Mouse (Mus musculus): ENCODE measurements at regions not wholly inside any gene's neighbourhood (a gene's known extent, or its start where the extent isn't known, plus 50 kb on each side); places are given as distances from the start of the nearest gene placed in this dataset.

DNA sequence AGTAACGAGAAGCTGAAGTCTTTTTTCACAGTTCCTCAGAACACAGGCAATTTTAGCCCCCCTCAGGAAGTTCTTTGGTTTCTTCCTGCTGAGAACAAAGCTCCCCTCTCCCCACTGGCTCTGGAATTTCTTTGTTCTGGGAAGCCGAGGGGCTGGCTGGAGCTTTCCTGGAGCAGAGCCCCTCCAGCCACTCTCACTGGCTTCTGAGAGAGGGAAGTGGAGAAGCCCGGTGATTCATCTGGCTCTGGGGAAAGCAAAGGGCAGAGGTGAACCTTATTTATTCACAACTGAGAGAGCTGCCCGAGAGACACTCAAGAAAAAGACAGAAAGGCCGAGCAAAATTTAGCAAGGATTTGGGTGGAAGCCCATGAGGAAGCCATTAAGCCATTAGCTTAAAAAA is 63.9 kb downstream of the Ddx3x start:
- no peak for DNase-seq

DNA sequence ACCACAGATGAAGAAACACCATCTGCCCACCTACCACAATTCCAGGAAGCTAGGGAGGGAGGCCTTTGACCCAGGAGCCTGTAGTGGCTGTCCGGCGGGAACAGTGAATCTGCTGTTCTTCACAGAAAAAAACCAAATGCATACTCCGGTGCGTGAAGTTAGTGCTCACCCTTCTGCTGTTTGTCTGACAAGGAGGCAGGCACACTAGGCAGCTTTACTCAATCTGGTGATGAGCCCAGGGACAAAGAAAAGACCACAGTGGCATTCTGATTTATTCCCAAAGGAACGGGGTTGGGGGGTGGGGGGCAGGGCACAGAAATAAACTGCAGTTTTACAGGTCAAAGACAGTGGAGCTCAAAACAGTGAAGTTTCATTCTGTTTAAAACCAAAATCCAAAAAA is 64.4 kb downstream of the Ddx3x start:
- no peak for DNase-seq

DNA sequence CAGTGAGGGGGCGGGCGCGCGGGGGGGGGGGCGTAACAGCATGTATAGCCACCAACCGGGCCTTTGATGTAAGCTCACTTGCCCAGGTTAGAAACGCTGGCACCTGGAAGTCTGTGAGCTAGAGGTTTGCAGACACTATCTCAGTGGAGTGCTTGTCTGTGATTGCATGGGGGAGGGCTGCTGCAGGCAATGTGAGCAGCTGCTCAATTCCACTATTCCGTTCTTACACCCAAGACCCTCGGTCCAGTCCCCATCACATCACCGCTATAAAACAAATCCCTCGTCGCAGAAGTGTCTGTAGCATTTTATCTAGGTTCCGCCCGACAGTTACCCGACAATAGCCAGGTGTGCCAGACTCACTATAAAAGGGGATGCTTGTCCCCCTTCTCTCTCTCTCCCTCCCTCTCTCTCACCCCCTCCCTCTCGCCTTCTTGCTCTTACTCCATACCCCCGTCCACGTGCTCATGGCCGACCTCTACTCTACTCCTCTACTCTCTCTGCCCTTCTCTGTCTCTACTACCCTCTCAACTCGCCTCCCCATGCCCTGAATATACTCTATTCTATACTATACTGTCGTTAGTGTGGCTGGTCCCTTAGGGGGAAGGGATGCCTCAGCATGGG is 65.4 kb downstream of the Ddx3x start:
- no peak for DNase-seq

DNA sequence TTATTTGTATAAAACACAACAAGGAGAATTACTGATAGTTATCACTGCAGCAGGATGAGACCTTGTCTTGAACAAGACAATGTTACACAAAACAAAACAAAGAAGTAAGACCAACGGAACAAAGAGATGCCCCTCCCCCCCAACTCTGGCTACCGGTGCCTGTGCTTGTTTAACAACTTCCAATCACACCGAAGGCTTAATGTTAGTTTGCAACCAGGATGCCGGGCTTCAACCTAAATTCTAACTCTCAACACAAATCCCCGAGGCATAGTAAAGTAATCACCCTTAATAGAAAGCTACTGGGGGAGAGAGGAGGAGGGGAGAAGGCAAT is 65.9 kb downstream of the Ddx3x start:
- no peak for DNase-seq

DNA sequence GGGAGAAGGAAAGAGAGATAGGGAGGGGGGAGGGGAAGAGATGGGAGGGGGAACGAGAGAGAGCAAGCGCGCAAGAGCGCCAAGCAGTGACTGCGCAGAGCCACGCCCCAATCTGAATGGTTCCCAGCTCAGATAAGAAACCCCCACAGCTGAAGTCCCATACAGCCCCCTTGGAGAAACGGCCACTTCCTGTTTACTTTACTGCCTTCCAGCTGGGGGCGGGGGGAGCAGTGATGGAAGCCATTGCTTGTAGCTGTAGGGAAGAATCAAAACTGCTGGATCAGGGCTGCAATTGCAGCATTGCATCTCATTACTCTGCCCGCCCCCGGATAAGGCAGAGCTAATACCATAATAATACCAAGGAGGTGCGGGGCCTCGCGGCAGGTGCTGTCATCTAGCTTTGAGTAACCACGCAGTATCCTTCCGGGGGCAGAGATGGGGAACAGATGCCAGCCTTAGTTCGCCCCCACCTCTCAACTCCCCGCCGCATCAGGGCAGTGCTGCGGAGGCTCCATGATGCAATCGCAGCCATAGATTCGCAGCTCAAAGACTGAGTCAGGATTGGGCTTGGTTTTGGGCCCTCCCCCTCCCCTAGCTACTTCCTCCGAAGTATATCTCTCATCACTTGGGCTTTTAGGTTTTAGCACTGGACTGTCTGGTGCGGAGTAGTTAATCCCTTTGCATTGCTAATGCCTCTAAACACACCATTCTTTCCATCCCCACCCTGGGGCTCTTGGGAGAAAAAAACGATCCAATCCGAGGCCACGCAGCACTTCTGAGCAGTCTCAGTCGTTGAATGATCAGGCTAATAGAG is 66.5 kb downstream of the Ddx3x start:
- peak; percentile 60 for DNase-seq

DNA sequence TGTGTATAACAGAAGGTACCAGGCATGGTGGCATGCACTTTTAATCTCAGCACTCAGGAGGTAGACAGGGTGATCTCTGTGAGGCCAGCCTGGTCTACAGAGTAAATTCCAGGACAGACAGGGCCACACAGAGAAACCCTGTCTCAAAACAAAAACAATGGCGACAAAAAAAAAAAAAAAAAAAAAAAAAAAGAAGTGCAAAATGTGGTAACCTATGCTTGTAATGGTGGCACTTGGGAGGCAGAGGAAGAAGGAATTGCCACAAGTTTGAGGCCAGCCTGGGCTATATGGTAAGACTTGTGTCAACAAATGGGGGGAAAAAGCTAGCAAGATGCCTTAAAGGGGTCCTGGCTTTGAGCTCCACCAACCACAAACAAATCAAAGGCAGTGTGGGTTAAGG is 67.6 kb downstream of the Ddx3x start:
- DNase-seq = no peak

DNA sequence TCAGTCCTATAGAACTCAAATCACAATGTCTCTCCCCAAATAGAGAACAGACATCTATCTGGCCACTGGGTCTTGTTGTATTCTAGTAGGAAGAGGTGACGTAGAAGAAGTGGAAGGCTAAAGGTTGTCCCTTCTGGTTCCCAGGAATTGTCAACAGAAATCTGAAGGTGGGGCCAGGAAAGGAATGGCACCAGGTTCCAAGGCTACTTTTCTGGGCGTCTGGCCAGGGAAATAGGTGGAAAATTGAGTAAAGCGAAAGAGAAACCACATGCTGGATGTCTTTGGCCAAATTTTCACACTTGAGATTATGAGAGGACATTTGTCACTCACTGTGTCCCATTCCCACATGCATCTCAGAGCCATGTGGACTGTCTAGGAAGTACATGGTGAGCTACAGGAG is 69.7 kb downstream of the Ddx3x start:
- no peak for DNase-seq

DNA sequence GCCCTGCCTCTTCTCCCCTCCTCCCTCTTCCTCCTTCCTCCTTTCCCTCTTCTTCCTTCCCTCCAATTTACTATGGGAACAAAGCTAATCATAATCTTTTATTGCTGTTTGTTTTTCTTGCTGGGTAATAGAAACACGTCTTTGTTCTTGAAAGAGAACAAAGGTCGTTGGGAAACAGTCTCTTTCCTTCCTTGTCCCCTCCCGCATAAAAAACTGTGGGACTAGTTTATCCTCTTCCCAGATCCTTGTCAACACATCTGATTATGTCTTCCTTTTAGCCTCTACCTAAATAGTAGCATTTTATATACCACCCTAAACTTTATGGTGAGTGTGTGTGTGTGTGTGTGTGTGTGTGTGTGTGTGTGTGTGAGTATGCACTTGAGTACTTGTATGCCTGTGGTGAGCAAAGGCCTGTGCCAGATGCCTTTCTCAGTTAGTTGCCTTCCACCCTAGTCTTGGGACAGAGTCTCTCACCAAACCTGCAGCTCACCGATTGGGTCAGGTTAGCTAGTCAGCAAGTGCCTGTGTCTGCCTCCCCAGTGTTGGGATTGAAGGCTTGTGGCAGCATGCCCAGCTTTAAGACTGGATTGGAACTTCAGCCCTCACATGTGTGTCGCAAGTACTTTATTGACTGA is 76.5 kb downstream of the Ddx3x start:
- no peak for DNase-seq

DNA sequence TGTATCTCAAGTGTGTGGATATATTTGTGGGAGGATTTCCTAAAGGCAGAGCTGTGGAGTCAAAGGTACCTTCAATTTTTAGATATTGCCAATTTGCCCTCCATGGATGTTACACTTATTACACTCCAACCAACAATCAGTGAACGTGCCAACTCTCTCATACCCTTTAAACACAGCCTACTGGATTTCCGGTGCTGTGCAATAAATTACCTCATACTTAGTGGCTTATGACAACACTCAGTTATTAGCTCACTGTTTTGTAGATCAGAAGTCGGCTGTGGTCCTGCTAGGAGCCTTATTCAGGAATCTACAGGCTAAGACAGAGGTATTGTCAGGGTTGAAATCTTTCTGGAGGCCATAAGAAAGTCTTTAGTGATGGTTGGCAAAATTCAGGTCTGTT is 77.2 kb downstream of the Ddx3x start:
- no peak for DNase-seq

DNA sequence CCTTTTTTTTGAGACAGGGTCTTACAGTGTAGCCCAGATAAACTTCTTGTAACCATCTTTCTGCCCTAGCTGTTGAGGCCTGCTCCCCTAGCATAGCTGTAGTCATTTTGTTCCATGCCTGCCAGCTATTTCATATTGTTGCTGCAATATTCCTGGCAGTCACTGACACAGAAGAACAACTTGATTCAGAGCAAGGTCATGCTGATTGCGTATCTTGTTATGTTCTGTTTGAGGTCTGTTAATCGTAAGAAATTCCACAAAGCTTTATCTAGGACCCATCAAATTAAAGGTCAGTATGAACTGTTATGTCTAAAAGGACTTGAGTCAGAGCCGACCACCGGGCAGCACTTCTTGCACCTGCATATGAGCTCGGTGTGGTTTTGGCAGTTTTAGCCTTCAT is 79.7 kb downstream of the Ddx3x start:
- no peak for DNase-seq

DNA sequence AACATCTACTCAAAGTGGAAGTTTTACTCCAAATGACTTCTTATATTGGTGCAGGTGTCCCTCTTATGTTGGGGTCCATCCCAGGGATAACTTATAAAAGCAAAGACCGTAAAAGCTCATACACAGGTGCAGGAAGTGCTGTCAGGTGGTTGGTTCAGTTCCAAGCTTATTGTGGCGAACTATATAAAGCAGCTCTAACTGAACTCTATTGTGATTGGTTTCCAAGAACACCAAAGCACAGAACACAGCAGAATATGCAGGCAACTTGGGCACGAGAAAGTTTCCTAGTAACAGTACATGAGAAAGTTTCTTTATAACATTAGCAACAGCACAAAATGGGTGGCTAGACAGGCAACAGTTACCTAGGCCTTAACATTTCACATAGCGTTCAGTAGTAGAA is 89.5 kb downstream of the Ddx3x start:
- no peak for DNase-seq

DNA sequence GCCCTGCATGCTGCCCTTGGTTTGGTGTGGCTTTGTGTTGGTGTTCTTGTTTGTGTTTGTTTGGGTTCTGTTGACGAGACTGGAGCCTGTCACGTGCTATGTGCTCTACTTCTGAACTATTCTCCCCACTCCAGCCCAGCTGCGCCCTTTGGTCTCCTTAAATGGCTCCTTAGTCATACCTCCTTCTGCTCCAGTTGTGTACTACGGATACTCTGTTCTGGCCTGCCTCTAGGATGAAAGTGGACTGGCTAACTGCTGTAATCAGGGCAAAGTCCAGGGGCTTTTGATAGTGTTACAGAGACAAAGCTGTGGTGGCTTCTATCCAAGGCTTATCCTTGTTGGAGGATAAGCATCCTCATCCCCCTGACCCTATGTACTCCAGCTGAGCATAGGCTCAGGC is 92.0 kb downstream of the Ddx3x start:
- no peak for DNase-seq

DNA sequence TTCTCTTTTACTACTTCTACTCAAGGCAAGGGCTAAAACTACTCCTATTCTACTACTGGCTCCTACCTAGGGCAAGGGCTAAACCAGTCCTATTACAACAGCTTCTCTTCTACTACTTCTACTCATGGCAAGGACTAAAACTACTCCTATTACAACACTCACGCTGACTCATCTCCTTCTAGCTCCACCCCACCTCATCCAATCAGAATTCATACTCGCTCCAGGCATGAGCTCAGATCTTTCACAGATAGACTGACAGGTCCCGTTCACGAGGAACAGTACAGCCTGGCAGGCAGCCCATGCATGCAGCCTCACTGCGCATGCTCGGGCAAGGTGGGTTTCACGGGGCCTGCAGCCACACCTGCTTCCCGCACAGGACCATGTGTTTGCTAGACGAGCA is 79.6 kb upstream of the Nyx start:
- DNase-seq = no peak

DNA sequence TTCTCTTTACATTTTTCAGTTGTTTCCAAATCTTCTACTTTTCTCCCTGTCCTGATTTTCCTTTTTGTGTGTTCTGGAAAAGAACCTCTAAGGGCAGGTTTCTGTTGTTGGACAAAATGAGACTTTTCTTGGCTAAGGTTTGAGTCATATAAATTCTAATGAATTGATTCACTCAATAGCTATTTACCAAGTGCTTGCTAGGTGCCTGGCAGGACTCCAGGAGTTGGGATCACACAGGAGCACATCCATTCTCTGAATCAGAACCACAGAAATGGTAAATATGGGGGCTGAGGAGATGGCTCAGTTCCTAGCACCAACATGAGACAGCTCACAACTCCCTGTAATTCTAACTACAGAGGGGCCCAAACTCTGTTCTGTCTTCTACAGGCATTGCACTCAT is 67.4 kb upstream of the Nyx start:
- DNase-seq = no peak

DNA sequence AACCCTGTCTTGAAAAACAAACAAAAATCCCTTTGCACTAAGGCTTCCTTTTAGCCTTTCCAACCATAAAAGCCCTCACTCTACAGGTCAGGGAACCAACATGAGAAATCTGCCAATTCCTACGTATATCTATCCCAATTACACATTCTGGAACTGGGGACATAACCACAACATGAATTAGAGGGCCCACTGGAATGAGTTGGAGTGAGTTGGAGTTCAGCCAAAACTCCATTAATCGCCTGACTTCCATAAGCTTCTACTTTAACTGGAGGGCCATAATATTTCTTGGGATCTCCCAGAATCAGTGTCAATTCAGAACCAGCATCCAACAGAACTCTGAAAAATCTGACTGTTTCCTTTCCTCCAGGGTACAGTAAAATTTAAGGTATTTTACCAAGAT is 53.2 kb upstream of the Nyx start:
- no peak for DNase-seq

DNA sequence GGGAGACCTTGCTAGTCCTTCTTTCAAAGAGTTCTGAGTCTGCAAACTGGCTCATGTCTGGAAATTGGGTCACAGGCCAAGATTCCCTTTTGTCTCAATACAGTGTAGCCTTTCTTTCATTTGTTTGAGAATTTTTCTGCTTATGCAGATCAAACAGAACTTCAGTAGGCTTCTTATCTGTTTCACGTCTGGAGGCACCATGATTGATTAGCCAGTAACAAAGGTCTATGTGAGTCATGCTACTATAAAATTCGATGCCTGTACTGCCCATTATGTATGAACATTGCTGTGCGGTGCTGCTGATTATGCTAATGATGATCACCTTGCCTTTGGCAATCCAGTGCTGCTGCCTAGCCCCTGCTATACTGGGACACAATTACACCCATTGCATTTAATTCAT is 52.8 kb upstream of the Nyx start:
- no peak for DNase-seq

All from right cerebral cortex, postnatal 25 days (tissue).